Mouse (Mus musculus): ENCODE data around the gene Nsdhl. TPM values are rescaled to one million over a fixed set of nuclear protein-coding genes. Genes with fewer than 3 reads are reported as not detected.
A peak's percentile ranks its signal among the peaks of the same experiment; 100 is the strongest.

Gene Nsdhl
- polyA plus RNA-seq (2015; fragmentation: Nextera tagmentation; extraction: Ambion mirVana): 52.7 and 55.8 TPM in 2 replicates

DNA sequence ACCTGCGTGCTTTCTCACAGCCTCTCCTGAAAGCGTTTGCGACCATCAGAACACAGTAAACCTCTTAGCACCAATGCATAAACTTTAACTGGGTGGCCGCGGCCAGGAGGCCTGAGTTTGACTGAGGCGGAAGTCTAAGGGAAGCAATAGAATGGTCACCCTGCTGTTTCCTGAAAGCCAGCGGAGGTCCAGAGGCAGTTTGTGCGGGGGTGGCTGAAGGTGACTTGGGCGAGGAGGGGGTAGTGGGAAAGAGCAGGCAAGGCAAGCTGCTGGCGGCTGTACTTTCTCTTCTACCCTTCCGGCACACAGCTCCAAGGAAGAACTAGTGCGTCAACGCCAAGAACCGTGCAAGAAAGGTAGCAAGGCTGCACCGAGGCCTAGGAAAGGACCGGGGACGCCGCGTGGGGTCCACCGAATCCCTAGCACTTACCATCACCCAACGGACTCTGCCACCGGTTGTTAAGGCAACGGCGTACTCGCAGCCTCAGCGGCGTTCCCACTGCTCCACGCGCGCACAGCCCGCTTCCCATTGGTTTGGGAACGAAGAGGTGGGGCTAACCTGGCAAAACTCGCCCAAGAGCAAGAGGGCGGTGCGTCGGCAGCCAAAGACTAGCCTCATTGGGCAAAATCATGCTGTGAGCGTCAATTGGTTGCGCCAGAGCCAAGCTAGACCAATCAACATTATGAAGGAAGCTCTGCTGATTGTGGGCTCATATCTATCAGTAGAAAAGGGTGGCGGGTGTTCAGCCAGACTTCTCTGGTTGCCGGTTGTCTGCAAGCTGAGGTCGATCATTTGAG is at the start of gene Nsdhl, which contains the start of gene Cetn2:
Nsdhl (plus strand) TSS at position 674 of the 798 bp plus-strand sequence.
Cetn2 (minus strand) TSS at position 528 of the 798 bp plus-strand sequence.
- Histone ChIP-seq H3K4me2 (ENCODE audit: low read length) (peak within 1 kb of the TSS; percentile 70), H3K4me3 (ENCODE audit: low read depth, low read length) (peak within 1 kb of the TSS; percentile 55), H3K36me3 (ENCODE audit: control insufficient read depth, insufficient read depth, low read length) (no peaks in the 10 kb centered on the region), H3K9me3 (replicated peaks; ENCODE audit: control insufficient read depth, low read length, poor library complexity, severe bottlenecking) (no peaks in the 10 kb centered on the region), H3K27me3 (ENCODE audit: control insufficient read depth, insufficient read depth, low read depth, low read length) (no peaks in the 10 kb centered on the region), H3K27ac (ENCODE audit: low read length) (peak within 1 kb of the TSS; percentile 80), H3K9ac (ENCODE audit: low read depth, low read length) (peak within 1 kb of the TSS; percentile 69), H3K4me1 (ENCODE audit: control insufficient read depth, insufficient read depth, low read length) (peaks cover 19% of the 10 kb centered on the region)
- ATAC-seq: peak; percentile 99
- WGBS: 12% methylated on average over 41 of the region's 41 CpGs

DNA sequence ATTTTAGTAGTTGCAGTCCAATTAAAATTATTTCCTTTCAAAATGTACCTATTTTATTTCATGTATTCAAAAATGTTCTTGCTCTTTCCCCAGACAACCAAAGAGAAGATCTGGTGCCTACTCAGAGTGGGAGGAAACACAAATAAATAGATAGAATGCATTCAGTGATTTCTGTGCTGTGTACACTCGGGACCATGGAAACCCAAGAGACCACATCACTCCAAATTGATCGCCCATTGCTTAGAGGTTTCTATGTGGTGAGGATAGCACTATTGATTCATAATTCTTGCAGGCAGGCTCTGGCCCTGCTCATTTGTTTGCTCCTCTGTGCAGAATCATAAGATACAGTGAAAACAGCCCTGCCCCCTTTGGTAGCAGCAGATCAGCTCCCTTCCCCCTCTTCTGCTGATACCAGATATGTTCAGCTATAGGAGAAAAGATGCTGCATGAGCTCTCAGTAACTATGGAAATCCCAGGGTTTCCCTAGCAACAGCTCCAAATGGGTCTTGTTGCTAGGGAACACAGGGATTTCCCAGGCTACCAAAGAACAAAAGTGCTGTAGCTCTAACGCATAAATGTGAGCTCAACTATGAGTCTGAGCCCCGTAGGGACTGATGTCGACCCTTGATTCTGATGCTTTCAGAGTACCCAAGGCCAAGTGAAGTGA is 22.8 kb upstream of the Nsdhl start:
- whole genome bisulfite sequencing: 23% methylated on average over 5 of the region's 5 CpGs
- H3K4me2 ChIP-seq (ENCODE audit: low read length): peak overlapping the region; percentile 42
- H3K27me3 ChIP-seq (ENCODE audit: control insufficient read depth, insufficient read depth, low read depth, low read length): no peaks in the 10 kb centered on the region
- no peak overlapping the region for H3K4me3 ChIP-seq (ENCODE audit: low read depth, low read length)
- ATAC-seq: peak; percentile 98
- peak overlapping the region; percentile 88 for H3K27ac ChIP-seq (ENCODE audit: low read length)
- H3K36me3 ChIP-seq (ENCODE audit: control insufficient read depth, insufficient read depth, low read length): no peaks in the 10 kb centered on the region
- H3K4me1 ChIP-seq (ENCODE audit: control insufficient read depth, insufficient read depth, low read length): peaks cover 9% of the 10 kb centered on the region; the same call in 1 of the 2 replicates
- no peak overlapping the region for H3K9ac ChIP-seq (ENCODE audit: low read depth, low read length)
- no peaks in the 10 kb centered on the region for H3K9me3 ChIP-seq (replicated peaks; ENCODE audit: control insufficient read depth, low read length, poor library complexity, severe bottlenecking)

DNA sequence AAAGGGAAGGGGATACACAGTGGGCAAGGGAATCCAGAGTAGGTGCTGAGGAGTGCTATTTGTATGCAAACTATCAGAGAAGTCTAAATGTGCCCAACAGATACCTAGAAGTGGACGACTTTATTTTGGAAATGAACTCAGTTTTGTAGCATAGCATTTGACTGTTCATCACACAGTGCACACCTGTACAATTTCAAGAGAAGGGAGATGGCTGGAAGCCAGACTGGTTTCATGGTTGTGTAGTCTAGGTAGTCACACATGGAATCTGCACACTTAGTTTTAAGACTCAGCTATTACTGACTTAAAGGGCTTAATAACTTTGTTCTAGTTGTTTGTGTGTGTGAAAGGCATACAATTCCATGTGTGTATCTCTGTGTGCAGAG is 22.3 kb upstream of the Nsdhl start:
- Histone ChIP-seq H3K4me2 (ENCODE audit: low read length) (peak overlapping the region; percentile 42), H3K9ac (ENCODE audit: low read depth, low read length) (no peak overlapping the region), H3K4me1 (ENCODE audit: control insufficient read depth, insufficient read depth, low read length) (peaks cover 9% of the 10 kb centered on the region; the same call in 1 of the 2 replicates), H3K27ac (ENCODE audit: low read length) (peak overlapping the region; percentile 88), H3K27me3 (ENCODE audit: control insufficient read depth, insufficient read depth, low read depth, low read length) (no peaks in the 10 kb centered on the region), H3K4me3 (ENCODE audit: low read depth, low read length) (no peak overlapping the region), H3K9me3 (replicated peaks; ENCODE audit: control insufficient read depth, low read length, poor library complexity, severe bottlenecking) (no peaks in the 10 kb centered on the region), H3K36me3 (ENCODE audit: control insufficient read depth, insufficient read depth, low read length) (no peaks in the 10 kb centered on the region)
- ATAC-seq: no peak; the same call in 1 of the 2 replicates
- WGBS: 25% methylated on average over 1 of the region's 1 CpGs

GRCm38 (mm10) chrX:72902530-72902929 is 15.8 kb upstream of the Nsdhl start:
- no peak for ATAC-seq
- H3K27me3 ChIP-seq (ENCODE audit: control insufficient read depth, insufficient read depth, low read depth, low read length): no peaks in the 10 kb centered on the region
- no peaks in the 10 kb centered on the region for H3K9me3 ChIP-seq (replicated peaks; ENCODE audit: control insufficient read depth, low read length, poor library complexity, severe bottlenecking)
- no peaks in the 10 kb centered on the region for H3K36me3 ChIP-seq (ENCODE audit: control insufficient read depth, insufficient read depth, low read length)
- no peak overlapping the region for H3K4me3 ChIP-seq (ENCODE audit: low read depth, low read length)
- H3K4me1 ChIP-seq (ENCODE audit: control insufficient read depth, insufficient read depth, low read length): no peaks in the 10 kb centered on the region
- WGBS: 48% methylated on average over 1 of the region's 1 CpGs
- H3K4me2 ChIP-seq (ENCODE audit: low read length): no peak overlapping the region
- H3K9ac ChIP-seq (ENCODE audit: low read depth, low read length): no peak overlapping the region
- no peak overlapping the region for H3K27ac ChIP-seq (ENCODE audit: low read length)

DNA sequence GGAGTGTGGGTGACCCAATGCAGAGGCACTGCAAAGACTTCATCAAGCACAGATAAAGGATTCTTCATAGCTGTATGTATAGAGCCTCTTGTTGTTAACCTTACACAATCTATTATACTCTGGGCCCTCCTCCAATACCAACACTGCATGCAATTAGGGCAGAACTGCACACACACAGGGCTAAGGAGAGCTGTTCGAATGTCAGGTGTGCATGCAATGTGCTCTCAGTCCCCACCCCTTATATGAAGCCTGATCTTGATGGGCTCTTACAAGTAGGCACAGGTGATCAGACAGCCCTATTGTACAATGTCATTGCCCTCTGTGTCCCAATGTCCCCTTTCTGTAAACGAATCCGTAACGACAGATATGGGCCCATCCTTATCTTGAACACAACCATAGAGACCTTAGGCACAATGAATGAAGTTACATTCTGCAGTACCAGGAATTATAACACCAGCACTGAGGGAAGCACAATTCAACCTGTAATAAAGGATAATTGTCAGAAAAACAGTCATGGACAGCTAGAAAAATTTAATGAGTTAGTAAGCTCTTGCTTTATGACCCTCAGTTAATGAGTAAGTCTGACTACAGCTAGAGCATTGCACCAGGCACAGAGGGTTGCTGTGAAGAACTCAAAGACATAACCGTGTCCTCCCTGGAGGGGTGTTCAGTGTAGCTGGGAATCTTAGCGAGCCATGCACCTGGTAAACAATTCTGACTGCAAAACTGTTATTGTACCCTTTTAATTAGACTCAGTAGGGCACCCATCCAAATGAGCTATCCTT is 10.5 kb upstream of the Nsdhl start:
- 76% methylated on average over 6 of the region's 6 CpGs for WGBS
- Histone ChIP-seq H3K27me3 (ENCODE audit: control insufficient read depth, insufficient read depth, low read depth, low read length) (no peaks in the 10 kb centered on the region), H3K27ac (ENCODE audit: low read length) (no peak overlapping the region), H3K9ac (ENCODE audit: low read depth, low read length) (no peak overlapping the region), H3K4me1 (ENCODE audit: control insufficient read depth, insufficient read depth, low read length) (no peaks in the 10 kb centered on the region), H3K4me3 (ENCODE audit: low read depth, low read length) (no peak overlapping the region), H3K4me2 (ENCODE audit: low read length) (no peak overlapping the region), H3K36me3 (ENCODE audit: control insufficient read depth, insufficient read depth, low read length) (no peaks in the 10 kb centered on the region), H3K9me3 (replicated peaks; ENCODE audit: control insufficient read depth, low read length, poor library complexity, severe bottlenecking) (no peaks in the 10 kb centered on the region)
- peak; percentile 70 for ATAC-seq

DNA sequence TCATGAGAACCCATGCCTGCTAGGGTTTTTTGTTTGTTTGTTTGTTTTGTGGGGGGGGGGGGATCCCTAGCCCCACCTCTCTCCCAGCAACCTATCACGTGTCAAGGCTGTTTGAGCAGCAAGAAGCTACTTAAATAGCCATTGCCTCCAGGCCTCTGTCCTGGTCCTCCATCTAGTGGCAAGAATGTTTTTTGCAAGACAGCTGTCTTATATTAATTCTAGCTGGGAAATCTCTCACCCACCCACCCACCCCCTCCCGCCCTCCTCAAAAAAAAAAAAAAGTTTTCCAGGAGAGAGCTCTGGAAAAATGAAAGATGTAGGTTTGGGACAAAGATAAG is 10.0 kb upstream of the Nsdhl start:
- Histone ChIP-seq H3K4me3 (ENCODE audit: low read depth, low read length) (no peak overlapping the region), H3K9me3 (replicated peaks; ENCODE audit: control insufficient read depth, low read length, poor library complexity, severe bottlenecking) (no peaks in the 10 kb centered on the region), H3K4me1 (ENCODE audit: control insufficient read depth, insufficient read depth, low read length) (no peaks in the 10 kb centered on the region), H3K27me3 (ENCODE audit: control insufficient read depth, insufficient read depth, low read depth, low read length) (no peaks in the 10 kb centered on the region), H3K27ac (ENCODE audit: low read length) (no peak overlapping the region), H3K4me2 (ENCODE audit: low read length) (no peak overlapping the region), H3K36me3 (ENCODE audit: control insufficient read depth, insufficient read depth, low read length) (no peaks in the 10 kb centered on the region), H3K9ac (ENCODE audit: low read depth, low read length) (no peak overlapping the region)
- ATAC-seq: peak; percentile 76
- 7% methylated on average over 2 of the region's 2 CpGs for WGBS

- no peaks in the 10 kb centered on the region for H3K4me1 ChIP-seq (ENCODE audit: control insufficient read depth, insufficient read depth, low read length)
- H3K27me3 ChIP-seq (ENCODE audit: control insufficient read depth, insufficient read depth, low read depth, low read length): no peaks in the 10 kb centered on the region
- no peaks in the 10 kb centered on the region for H3K36me3 ChIP-seq (ENCODE audit: control insufficient read depth, insufficient read depth, low read length)
- no peak overlapping the region for H3K4me2 ChIP-seq (ENCODE audit: low read length)
- H3K9me3 ChIP-seq (replicated peaks; ENCODE audit: control insufficient read depth, low read length, poor library complexity, severe bottlenecking): no peaks in the 10 kb centered on the region
- 80% methylated on average over 1 of the region's 1 CpGs for WGBS
- no peak for ATAC-seq
- H3K27ac ChIP-seq (ENCODE audit: low read length): no peak overlapping the region
- no peak overlapping the region for H3K4me3 ChIP-seq (ENCODE audit: low read depth, low read length)
- H3K9ac ChIP-seq (ENCODE audit: low read depth, low read length): no peak overlapping the region
Observed at GRCm38 (mm10) chrX:72911611-72912010, 6.7 kb upstream of the Nsdhl start.

GRCm38 (mm10) chrX:72918682-72919059 is 314 bp downstream of the Nsdhl start:
- WGBS: 18% methylated on average over 6 of the region's 6 CpGs
- H3K9ac ChIP-seq (ENCODE audit: low read depth, low read length): peak overlapping the region; percentile 69
- no peaks in the 10 kb centered on the region for H3K36me3 ChIP-seq (ENCODE audit: control insufficient read depth, insufficient read depth, low read length)
- peaks cover 19% of the 10 kb centered on the region for H3K4me1 ChIP-seq (ENCODE audit: control insufficient read depth, insufficient read depth, low read length)
- peak overlapping the region; percentile 55 for H3K4me3 ChIP-seq (ENCODE audit: low read depth, low read length)
- no peak for ATAC-seq
- H3K27me3 ChIP-seq (ENCODE audit: control insufficient read depth, insufficient read depth, low read depth, low read length): no peaks in the 10 kb centered on the region
- H3K27ac ChIP-seq (ENCODE audit: low read length): peak overlapping the region; percentile 80
- no peaks in the 10 kb centered on the region for H3K9me3 ChIP-seq (replicated peaks; ENCODE audit: control insufficient read depth, low read length, poor library complexity, severe bottlenecking)
- peak overlapping the region; percentile 70 for H3K4me2 ChIP-seq (ENCODE audit: low read length)
